Mouse (Mus musculus): Measurements from ENCODE around the gene Zp3.

DNA sequence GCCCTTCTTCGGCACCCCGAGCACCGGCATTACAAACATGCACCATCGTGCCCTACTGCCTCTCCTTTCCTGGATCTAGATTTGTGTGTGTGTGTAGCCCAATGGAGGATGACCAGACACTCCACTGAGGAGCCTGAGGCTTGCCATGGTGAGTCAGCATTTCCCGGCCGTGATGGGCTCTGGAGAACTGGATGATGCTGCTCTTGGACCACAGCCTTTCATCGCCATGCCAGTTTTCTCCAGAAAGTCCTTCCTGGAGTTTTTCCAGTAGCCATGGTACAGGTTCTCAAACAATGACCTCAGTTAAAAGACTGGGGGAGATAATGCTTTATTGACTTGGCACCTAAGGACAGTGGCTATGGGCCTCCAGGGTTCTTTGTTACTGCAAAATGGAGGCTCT lies 20.0 kb upstream of the Zp3 start:
- TF ChIP-seq EP300 (optimal IDR thresholded peaks at IDR 0.05) (no peak), CTCF (IDR thresholded peaks at IDR 0.05; ENCODE audit: low read depth) (no peak)
